Mouse (Mus musculus): ENCODE results near the gene Macrod2.
A peak's percentile ranks its signal among the peaks of the same experiment; 100 is the strongest.

The Macrod2 gene

DNA sequence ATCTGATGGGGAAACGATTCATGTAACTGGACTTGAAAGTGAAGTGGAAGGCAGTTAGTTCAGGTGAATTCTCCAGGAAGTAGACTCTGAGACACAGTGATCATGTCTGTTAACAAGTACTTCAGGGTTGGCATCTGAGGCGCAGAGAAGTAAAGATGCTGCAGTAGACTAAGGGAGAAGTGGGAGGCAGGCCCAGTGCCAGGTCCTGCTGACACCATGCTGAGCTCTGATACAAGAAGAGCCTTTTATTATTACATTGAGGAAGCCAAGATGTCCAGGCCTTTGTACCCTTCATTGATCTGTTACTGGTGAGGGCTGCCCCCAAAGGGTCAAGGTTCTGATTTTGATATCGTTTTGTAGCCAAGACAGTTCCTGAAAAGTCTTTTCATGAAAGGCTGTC lies 1327.4 kb downstream of the Macrod2 start:
- DNase-seq, result peak; percentile 5

GRCm38 (mm10) chr2:141728998-141729397 lies 1333.9 kb downstream of the Macrod2 start:
- DNase-seq, result no peak

- DNase-seq, result no peak
Measured at GRCm38 (mm10) chr2:141736685-141737456, 1341.8 kb downstream of the Macrod2 start.

DNA sequence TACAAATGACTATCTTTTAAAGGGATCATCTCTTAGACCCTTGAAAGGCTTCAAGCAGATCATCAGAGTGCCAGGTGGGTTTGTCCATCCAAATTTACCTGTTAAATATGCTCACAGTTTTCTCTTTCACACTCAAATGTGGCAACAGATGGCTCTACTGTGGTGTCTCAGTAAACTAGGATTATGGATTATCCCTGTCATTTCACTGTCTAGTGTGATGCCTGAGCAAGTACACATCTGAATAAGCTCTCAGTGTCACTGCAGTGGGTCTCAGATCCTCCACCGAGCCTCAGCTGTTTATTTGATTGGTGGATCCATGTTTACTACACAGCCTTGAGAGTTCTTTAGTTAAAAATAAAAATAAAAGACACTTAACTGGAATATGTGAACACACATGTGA lies 1343.6 kb downstream of the Macrod2 start:
- no peak for DNase-seq

- no peak for DNase-seq
Measured at GRCm38 (mm10) chr2:141740318-141740717, 1345.2 kb downstream of the Macrod2 start.

DNA sequence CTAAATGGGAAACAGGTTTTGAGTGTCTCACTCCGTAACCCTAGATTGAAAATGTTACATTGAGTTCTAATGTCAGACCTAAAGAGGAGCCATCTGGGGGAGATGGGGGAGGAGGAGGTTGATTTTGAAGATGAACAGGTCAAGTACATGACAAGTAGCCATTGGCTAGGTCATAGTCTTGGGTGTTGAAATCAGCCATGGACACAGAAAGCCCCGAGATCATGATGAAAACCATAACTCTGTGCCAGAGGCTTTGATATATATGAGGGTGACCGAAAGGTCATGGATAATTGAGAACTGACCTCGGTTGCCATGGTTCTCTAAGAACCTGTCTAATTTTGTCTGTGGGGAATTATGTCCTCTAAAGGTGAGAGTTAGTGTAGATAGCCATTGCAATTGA lies 1405.1 kb downstream of the Macrod2 start:
- DNase-seq, result no peak

DNA sequence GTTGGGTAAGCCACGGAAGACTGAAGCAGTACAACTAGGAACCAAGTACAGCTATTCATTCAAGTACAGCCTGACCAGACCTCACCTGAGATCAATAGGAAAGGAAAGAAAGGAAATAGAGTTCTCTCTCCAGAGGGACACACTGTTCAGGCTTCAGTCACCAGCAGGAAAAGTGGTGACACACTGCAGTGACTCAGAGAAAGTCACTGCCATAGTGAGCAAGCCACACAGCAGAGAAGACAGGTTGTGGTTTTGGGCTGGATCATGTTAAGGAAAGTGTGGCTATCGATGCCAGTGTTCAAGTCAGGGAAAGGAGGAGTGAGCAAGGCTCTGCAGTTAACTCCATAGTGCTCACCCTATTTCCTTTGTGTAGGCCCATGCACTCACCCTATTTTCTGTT lies 1405.8 kb downstream of the Macrod2 start:
- DNase-seq, result no peak

GRCm38 (mm10) chr2:141816266-141816665 lies 1421.2 kb downstream of the Macrod2 start:
- DNase-seq, result peak; percentile 28

DNA sequence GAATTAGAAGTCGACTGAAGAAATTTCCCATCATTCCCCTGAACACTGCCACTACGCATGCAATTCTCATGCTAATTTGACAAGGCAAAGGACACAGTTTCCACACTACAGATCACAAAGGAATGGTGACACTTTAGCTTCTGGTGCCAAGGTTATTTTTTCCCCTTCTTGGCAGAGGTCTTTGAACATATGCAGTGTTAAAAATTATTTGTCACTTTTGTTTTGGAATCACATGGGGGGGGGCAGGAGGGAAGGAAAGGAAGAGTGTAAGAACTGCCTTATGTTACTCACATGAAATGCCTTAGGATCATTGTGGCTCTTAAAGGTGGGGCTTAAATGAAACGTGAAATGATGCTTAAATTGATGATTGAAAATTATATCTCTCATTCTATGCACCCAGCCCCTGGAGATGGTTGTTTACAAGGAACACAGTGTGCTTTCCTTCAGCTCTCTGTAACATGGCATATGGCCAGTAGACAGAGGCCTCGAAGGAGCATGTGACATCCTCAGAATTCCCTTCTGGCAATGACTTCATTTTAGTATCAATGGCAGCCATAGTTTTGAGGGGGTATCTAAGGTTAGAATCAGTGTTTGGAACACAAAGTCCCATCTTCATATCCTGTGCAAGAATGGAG lies 1422.6 kb downstream of the Macrod2 start:
- peak; percentile 49 for DNase-seq

DNA sequence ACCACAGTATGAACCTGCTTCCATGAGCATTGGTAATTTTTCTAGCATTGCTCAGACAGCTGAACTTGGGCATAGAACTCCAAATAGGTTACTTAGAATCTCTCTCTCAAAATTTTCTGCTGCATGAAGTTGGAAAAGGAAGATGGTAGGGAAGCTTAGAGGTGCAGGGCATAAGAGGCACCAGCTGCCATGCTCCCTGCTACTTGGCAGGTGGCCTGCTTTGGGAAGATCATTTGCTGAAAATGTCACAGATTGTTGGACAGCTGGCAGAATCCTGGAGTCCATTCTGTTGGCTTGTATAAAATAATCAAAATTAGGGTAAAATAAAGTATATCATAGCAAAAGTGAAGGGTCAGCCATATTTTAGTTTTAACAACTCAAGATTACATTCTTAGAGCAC lies 1425.7 kb downstream of the Macrod2 start:
- DNase-seq, result peak; percentile 92

GRCm38 (mm10) chr2:141825606-141826495 lies 1430.7 kb downstream of the Macrod2 start:
- DNase-seq, result no peak

DNA sequence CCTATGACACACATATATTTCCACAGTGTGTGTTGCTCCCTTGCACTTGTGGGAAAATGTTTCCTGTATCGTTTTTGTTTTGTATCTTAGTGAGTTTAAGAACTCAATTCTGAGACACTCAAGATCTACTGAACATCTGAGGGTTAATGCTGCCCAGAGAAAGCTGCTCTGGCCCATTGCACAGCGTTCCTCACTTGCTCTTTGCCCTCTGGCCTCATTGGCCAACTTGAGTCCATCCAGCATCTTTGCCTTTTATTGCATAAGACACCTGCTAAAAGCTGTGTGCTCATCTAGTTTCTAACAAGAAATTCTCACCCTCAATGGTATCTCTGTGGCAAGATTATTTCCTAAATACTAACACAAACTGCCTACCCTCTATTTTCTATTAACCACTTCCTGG lies 1435.4 kb downstream of the Macrod2 start:
- DNase-seq, result no peak

DNA sequence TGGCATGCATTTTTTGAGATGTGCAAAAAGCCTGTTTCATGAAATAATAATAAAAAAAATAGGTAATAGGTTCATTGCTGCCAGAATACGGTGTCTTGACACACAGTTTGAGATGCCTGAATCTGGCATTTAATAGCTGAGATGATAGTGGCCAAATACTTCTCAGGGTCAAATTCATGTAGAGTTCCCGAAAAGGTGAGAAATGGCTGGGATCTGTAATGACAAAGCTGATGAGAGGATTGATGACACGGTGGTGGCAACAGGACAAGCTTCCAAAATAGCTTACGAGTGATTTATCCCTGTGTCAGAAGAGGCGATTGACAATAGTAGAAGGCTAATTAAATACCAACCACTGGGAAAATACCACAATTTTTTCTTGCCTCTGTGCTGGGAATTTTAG lies 1436.4 kb downstream of the Macrod2 start:
- no peak for DNase-seq

DNA sequence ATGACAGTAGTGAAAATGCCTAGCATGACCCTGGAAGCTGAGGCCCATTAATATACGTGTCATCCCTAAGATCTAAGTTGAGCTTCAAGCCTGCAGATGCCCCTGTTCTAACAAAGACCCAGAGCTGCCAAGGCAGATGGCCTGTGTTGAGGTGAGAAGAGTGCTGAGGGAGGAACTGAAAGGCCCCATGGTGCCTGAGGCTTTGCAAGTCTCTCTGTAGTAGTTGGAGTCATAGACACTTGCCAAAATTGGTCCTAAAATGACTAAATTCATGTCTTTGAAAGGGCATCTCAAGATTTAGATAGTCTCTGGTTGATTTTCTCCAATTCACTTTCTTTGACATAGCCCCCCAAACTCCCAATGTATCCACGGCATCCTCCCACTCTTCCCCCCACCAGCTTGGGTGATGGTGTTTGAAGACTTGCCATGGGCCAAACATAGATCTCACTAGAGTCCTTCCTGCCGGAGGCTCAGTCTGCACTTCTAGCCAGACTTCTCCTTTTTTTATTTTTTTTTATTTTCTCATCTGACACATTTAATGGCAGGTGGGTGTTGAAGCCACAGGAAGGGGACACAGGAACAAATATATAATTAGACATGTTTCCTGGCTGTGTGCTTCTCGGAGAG lies 1439.2 kb downstream of the Macrod2 start:
- peak; percentile 47 for DNase-seq

DNA sequence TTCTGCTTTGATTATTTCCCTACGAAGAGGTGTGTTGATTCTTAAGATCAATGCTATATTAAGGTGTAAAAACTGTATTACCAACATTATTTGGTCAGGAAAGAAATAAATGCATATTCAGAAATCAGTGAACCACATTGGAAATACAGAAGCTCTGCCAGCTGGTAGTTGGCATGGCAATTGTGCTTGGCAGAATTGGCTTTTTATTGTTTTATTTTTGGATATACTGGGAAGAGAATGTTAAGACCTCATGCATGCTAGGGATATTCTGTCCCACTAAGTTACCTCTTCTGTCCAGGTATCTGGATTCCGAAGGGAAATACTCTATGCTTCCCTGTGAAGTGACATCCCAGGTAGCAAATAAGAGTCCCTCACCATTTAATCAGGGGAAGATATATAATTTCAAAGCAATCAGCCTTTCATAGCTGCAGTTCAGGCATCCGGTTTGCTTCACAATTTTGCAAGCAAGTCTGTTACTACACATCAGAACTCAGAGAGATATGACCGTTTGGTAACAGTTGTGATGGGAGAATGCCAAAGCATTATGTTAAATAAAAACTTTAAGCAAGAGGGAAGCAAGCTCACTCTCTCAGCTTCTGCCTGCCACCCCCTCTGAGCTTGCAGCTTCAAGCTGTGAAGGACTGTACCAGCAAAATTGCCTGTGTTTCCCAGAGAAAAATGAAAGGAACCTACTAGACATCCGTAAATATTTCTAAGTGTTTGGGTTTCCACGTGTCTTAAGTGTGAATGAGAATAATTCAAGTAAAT lies 1449.5 kb downstream of the Macrod2 start:
- DNase-seq, result peak; percentile 66

DNA sequence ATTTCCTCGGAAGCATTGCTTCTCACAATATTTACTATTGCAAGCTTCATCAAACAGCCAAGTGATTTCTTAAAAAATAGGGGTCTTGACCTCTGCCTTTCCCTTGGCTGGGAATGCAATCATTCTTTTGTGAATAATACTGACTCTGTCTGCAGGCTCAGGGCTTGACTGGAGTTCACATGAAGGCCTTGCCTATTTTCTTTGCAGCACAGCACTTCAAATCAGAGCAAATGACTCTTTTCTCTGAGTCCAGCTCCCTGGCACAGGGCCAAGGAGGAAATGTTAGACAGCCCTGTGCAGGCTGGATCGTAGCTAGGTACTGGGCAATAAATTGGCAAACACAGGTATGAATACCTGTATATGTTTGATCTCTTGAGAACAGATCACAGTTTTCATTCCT lies 1464.1 kb downstream of the Macrod2 start:
- DNase-seq, result peak; percentile 21

DNA sequence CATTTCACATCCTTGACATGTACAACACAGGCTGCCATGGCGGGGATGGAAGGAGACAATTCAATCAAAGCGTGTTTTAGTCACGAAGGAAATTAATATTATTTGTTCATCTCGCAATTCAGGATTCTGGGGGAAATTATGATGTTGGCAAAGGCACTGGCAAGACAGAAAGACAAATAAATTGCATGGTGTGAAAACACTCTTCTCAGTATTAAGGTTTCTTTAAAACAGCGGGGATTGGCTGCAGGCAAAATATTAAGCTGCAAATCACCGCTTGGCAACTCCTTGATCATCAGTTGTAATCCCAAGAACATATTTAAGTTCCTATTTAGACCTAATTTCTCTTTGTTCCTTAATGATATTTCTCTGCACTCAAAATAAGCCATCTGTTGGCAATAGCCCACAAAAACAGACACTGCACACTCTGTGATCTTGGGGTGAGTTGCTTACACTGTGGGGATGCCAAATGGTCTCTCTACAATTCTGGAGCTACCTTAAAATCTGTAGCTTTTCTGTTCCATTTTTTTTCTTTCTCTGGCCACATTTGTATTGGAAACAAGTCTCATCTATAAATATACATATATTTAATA lies 1466.7 kb downstream of the Macrod2 start:
- DNase-seq, result peak; percentile 14

- peak; percentile 7 for DNase-seq
Measured at GRCm38 (mm10) chr2:141862531-141863265, 1467.6 kb downstream of the Macrod2 start.

- DNase-seq, result peak; percentile 15
Measured at GRCm38 (mm10) chr2:141863628-141864165, 1468.6 kb downstream of the Macrod2 start.

GRCm38 (mm10) chr2:141870930-141871329 lies 1475.8 kb downstream of the Macrod2 start:
- DNase-seq, result no peak

All from cerebellum, adult 11 months (tissue).